Mouse (Mus musculus) c-Kit-positive CD71-positive TER-119-positive erythroid progenitor cells, embryonic 14.5 days (primary cell): ENCODE results near the gene Arhgef39.
A peak's percentile ranks its signal among the peaks of the same experiment; 100 is the strongest.

ENCODE experiments used
- DNase-seq: peaks from one replicate; pipeline ENCODE4 v3.0.0-alpha.2; 2013; ENCODE audit warnings: low spot score

The Arhgef39 gene

DNA sequence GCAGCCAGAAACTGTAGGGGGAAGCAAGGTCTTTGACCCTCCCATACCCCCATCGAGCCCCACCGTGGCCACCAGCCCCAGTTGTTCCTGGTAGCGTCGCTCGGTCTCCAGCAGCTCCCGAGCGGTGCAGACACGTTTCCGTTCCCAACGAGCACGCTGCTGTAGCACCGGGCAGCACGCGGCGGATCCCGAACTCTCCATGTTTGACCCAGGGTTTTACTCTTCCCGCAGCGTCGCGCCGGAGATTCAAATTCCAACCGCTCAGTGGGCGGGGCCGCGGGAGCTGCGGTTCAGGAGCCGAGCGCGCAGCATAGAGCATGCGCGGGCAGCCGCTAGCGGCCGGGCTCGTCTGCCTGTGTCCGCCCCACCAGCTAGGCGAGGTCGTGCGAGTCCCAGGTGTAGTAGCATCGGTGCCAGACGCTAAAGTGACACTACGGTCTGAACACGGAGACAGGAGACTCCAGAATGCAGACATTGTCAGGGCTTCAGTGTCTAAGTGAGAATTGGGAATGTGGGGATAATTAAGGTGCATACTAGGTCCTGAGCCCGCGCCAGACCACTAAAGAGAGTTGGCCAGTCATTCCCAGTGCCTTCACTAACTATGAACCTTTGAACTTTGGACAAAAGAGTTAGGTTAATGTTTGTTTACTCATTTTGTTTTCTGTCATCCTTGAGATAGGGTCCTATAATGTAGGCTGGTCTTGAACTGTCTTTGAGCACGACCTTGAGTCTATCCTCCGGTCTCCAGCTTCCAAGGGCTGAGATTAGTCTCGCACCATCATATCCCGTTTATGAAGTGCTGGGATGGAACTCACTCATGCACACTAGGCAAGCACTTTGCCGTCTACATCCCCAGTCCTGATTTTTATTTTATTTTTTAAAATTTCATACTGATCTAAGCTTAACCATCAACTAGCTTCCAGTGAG is at the start of gene Arhgef39:
Gene Arhgef39 (minus strand): TSS at position 289 of the 927 bp plus-strand sequence.
- DNase-seq = peak; percentile 85

DNA sequence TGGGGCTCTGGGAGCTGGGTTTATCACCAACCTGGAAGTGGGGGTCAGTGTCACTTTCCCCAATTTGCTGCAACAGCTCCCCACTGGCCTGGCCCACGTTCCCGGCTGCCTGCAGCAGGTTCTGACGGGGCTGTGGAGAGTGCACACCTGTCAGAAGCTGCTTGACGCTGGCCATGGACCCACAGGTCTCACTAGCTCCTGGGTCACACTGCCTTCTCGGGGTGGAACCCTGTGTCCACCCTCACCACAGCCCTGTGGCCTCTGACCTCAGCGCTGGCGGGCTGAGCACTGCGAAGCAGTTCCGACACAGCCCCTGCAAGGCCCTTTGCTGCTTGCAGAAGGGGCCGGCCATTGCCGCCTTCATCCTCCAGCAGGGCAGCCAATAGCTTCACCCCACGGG is 49.6 kb upstream of the Arhgef39 start:
- no peak for DNase-seq

DNA sequence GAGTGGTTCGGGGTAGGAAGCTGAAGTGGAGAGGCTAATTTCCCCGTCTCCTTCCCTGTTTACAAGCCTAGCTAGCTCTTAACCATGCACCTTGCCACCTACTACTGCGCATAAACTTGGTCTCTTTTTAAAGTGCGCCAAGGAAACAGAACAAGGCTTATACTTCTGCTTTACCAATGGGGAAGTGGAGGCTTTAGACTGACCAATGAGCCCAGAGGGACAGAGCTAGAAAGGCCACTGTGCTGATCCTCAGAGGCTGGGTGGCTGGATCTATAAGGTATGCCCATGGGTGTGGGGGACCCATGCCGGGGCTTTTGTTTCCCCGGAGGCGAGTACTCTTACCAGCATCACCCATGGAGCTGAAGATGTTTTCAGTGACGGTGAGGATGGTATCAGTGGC is 47.7 kb upstream of the Arhgef39 start:
- no peak for DNase-seq

DNA sequence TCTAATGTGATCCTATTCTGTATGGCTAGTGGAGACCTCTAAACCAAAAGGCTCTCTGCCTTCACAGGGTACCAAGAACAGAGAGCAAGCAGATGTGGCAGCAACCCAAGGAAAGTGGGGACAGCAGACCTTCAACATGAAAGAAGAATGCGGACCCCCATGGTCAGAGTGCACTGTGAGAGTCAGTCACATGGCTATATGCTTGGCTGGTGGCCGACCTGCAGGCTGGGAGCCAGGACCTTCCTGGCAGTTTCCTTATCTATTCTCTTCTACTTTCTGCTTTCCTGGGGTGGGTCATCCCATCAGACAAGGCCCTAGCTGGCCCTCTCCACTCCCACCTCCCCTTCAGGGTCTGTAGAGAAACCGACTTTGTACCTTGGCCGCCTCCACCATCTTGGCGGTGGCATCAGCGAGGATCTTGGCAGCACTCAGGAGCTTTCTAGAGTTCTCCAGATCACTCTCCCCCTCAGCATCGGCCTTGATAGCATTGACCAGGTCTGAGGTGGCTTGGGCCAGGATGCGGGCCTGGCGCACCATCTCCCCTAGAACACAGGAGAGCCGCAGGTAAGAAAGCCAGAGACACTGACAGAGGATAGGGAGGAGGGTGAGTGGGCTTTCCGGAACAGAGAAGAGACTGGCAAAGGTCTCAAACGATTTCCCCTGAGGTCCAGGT is 47.0 kb upstream of the Arhgef39 start:
- DNase-seq = no peak

DNA sequence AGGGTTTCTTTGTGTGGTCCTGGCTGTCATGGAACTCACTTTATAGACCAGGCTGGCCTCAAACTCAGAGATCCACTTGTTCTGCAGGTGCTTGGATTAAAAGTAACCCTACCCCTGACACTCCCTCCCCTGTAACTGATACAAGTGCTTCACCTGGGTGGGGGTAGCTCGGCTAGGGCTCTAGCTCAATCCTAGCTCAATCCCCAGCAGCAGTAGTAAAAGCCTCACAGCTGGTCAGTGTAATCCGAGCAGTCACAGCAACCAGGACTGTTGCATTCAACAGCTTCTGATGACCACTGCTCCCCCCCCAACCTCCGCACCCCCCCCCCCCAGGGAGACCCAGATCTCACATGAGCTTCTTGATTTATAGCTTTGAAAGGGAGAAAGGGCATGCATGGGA is 42.5 kb upstream of the Arhgef39 start:
- no peak for DNase-seq

DNA sequence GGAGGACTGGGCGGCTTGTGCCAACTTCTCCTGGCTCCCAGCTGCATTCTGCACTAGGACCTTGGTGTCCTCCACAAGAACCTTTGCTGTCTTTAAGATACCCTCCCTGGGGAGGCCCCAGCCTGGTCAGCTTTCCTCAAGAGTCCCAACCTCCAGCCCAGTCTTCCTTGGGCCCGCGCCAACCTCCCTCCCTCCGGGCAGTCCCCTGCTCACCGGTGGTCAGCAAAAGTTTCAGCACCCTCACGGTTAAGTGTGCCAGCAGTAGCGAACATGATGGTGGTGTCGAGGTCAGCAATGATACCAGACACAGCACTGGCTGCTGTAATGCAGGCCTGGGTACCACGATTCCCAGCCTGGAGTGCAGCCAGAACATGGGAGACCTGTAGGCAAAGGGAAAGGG is 36.5 kb upstream of the Arhgef39 start:
- no peak for DNase-seq

DNA sequence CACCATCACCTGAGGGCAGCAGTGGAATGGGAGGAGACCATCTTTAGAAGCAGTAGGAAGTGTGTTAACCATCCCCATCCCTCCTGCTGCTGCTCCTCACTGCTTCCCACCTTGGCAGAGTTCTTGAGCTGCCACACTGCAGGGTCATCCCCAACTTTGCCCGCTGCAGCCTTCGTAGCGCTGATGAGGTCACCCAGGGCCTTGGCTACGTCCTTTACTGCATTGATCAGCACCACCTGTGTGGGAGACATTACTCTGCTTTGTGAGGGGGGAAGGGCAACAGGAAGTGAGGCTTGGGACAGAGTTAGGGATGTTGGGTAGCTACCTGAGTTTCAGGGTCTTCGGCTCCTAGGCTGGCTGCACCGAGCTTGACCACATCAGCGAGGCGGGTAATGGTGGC is 36.1 kb upstream of the Arhgef39 start:
- no peak for DNase-seq

DNA sequence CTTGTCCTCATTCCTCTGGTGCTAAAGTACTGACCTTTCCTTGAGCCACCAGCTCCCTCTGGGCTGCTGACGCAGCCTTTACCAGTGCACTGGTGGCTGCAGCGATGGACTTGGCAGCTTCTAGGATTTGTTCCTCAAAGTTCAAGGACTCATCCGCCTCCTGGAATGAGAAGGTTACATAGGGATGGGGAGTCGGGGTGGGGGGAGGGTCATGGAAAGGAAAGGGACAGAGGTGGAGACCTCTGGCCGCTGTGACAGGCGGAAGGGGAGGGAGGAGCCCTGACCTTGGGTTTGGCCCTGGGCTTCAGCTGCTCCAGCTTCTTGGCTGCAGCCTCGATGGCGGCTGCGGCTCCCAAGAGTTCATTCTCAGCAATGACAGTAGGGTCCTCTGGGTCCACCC is 33.8 kb upstream of the Arhgef39 start:
- no peak for DNase-seq

DNA sequence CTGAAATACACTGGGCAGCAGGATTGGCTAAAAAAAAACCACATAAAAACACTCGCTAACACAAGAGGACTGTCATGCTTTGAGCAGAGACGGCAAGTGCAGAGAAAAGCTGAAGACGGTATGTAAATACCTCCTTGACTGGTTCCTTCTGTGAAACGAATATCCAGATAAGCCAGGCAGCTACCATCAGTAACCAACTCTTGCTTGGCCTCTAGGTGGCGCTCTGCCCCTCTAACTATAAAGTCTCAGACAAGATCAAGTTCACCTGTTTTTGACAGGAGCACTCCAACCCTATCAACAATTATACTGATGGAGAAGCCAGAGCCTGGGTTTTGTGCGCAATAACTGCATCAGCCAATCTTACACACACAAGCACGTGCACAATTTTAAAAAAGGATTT is 31.1 kb upstream of the Arhgef39 start:
- DNase-seq = peak; percentile 80

DNA sequence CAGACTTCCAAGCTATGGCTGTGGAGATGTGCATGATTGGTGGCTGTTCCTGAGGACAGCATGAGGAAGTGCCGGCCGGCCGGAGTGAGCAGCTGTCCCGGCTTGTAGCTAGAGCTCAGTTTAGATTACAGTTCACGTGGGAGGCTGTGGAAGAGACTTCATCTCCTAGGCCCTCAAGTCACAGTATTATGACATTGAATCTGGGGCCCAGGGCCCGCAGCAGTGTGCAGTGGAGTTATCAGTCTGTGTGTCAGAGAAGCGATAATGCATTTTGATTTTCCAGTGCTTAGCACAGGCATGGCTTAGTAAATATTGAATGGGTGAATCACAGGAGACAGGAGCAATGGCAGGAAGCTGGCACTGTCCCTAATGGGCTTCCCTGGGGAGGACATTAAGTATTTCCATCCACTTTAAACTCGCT is 30.6 kb upstream of the Arhgef39 start:
- DNase-seq = no peak

DNA sequence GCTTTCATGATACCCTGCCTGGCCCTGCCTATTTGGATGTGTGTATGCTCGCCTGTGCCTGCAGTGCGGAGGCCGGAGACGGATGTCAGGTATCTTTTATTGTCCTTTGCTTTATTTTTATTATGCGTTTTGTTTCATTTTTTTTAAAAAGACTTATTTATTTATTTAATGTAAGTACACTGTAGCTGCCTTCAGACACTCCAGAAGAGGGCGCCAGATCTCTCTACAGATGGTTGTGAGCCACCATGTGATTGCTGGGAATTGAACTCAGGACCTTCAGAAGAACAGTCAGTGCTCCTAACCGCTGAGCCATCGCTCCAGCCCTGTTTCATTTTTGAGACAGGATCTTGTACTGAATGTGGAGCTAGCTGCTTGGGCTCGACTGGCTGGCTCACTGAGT is 29.0 kb upstream of the Arhgef39 start:
- no peak for DNase-seq

DNA sequence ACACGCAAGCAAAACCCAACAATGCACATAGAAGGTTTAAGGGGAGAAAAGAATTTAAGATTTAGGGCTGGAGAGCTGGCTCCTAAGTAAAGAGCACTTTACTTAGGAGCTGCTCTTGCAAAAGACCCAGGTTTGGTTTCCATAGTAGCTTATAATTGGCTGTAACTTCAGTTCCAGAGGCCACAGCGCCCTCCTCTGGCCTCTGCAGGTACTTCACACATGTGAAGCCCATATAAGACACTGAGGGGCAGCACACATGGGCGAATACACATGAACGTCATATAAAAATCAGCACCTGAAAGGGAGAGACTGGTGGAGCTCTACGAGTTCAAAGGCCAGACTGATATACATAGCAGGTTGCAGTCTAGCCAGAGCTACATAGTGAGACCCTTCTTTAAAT is 28.4 kb upstream of the Arhgef39 start:
- no peak for DNase-seq

DNA sequence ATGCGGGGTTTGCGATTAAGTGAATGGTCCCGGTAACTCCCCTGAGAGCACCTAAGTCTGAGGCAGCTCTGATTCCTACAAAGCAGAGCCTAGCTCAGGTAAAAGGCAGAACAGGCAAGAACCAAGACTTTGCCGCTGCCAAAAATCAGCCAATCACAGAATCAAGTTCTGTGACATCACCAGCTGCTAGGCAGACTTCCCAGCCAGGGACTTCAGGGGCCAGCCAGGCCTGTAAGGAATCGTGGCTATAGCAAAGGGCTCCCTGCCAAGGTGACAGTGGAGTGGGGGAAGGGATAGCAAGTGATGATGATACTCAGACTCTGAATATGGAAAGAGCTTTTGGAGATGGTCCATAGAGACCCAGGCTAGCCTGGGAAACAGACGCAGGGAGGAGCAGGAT is 20.5 kb upstream of the Arhgef39 start:
- peak; percentile 77 for DNase-seq

DNA sequence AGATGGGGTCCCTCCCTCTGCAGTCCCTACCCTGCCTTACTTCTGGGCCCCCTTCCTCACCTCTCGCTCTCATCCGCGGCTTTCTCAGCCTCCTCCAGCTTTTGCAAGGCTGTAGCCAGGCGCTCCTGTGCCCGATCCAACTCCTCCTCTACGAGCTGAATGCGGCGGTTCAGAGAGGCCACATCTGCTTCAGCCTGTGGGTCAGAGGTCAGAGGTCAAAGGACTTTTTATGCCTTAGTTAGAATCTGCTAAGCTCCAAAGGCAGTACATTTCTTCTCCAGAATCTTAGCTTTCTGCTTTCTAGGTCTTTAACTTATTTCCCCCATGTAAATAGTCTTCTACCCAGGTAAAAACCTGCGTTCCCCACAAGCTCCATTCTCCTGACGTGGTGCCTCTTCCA is 20.1 kb upstream of the Arhgef39 start:
- DNase-seq = no peak

DNA sequence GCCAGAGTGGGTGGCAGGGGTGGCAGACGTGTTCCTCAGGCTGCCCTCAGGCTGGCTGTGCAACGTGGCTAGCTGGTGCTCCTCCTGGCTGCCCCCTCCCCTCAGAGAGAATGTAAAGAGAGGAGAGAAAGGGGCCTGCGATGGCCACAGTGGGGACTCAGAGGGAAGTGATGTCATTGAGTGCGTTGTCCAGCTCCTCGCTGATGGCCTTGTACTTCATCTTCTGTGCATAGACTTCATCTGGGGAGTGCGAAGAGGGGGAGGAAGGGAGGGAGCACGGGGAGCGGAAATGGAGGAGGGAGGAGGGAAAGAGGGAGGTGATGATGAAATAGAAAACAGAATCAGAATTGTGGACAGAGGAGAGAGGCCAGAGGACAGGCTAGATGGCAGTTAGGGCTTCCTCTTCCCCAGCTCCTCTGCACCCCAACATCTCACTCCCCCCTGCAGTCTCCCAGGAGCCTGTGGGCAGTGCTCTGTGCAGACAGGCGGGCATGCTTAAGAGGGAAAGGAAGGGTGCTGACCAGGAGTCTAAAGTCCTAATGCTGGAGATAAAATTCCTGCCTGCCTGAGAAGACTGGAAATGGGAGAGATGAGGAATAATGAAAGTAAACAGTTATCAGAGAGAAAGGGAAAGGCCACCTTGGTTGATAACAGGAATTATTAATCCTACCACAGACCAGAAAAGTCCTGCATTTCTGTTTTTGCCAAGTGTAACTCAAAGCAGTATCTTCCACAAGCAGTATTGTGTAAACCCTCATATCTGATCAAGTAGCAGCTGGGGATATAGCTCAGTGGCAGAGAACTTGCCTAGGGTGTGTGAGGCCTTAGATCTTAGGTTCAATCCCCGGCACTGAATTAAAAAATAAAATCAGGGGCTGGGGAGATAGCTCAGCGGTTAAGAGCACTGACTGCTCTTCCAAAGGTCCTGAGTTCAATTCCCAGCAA is 16.5 kb upstream of the Arhgef39 start:
- DNase-seq = no peak

DNA sequence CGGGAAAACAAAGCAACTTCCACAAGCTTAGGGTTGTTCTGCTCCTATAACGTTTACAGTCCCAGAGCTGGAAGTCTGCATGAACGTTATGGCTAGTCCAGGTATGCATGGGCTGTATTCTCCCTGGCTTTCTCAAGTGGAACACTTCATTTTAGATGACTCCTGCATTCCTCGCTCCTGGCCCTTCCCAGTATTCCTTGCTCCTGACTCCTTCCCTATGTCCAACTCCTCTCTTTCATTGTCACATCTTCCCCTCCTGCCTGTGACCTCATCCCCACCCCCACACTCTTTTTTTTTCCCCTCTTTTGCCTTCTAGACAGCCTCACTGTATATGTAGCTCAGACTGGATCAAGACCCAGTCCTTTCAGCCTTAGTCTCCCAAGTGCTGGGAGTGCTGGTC is 14.3 kb upstream of the Arhgef39 start:
- DNase-seq = no peak

DNA sequence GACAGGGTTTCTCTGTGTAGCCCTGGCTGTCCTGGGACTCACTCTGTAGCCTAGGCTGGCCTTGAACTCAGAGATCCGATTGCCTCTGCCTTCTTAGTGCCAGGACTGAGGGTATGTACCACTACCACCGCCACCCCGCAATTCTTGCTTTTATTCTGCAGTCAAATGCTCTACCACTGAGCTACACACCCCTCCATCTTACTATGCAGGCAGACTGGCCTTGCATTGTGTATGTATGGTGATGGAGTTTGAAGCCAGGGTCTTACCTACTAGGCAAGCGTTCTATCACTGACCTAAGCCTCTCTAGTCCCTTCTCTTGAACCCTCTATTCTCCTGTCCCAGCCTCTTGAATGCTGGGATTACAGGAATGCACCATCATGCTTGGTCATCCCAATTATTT is 13.8 kb upstream of the Arhgef39 start:
- no peak for DNase-seq

DNA sequence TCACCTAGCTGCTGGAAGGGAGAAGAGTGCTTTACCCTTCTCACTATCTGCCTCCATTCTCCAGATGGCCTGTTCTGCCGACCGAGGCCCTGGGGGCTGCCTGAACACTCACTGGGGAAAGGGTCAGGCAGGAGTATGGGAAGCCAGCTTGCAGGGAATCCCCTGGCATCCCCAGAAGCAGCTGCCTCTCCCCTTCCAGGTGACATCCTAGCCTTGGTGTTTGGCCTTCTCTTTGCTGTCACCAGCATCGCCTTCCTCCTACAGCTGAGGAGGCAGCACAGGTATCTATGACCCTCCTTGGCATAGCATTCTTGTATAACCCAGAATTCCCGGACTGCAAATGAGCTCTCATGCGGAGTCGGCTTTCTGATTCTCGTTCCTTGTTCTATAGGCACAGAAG is 13.2 kb upstream of the Arhgef39 start:
- no peak for DNase-seq

DNA sequence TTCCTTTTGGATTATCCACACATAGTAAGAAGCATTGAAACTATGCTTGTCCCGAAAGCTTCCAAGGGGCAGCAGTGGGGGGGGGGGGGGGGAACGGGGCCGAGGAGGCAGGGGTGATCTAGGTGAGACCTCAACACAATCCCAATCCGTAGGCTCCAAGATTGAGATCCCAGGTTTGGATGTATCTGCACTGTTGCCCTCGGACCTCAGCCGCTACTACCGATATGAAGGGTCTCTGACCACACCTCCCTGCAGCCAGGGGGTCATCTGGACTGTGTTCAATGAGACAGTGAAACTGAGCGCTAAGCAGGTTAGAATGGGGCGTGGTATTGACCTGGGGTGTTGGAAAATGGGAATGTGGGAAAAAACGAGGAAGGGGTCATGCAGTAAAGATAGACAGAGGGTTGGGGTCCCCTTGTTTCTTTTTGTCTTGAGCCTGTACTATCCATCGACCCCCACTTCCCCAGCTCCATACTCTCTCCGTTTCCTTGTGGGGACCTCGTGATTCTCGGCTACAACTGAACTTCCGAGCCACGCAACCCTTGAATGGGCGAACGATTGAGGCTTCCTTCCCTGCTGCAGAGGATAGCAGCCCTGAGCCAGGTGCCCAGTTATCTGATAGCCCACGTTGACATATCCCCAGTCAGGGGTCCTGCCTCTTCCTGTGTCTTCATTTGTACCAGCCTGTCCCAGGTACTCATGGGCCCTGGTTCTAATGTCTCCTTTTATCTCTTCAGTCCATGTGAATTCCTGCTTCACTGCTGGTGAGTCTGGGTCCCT is 12.4 kb upstream of the Arhgef39 start:
- no peak for DNase-seq

DNA sequence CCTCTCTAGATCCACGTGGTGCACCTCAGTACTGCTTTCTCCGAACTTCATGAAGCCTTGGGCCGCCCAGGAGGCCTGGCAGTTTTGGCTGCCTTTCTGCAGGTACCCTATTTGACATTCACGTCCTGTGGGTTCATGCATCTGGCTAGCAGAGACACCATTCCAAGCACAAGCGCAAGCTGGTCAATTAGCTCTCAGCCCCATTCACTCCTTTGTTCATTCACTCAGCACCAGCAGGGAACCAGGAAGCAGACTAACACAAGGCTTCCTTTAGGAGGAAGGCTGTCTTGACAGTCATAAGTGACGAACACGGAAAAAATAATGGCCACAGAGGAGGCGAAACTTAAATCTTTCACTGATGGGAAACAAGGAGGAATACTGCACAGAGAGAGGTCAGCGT is 9.6 kb upstream of the Arhgef39 start:
- no peak for DNase-seq

DNA sequence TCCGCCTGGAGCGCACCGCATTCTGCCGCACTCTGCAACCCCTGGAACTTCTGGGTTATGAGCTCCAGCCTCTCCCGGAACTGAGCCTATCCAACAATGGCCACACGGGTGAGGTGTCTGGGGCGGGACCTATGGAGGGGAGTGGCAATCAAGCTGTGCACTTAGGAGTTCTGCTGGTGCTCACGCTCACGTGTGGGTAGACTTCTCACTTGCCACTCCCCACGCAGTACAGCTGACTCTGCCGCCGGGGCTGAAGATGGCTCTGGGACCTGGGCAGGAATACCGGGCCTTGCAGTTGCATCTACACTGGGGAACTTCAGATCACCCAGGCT is 9.1 kb upstream of the Arhgef39 start:
- peak; percentile 54 for DNase-seq
